14 mouse cellular contexts compared by ENCODE assay signal in the genomic region with DNA sequence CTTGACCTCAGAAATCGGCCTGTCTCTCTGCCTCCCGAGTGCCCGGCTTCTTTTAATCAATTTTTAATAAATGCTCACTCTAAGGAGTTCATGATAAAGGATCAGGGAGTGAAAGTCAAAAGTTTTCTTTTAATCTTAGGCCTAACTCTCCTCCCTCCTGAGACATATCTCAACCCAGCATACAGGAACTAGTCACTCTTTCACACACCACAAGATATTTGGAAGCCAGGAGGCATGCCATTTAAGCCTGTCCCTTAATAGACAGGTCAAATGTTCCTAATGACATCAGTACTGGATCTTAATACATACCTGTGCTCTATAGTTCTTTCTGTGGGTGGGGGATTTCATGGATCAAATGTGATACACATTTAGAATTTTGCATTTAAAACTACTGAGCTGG. TPM values are rescaled to one million over a fixed set of nuclear protein-coding genes. Genes with fewer than 3 reads are reported as not detected.
A peak's percentile ranks its signal among the peaks of the same experiment; 100 is the strongest.
DNase-seq lines count a peak whose midpoint lies in the region; ATAC-seq and TF ChIP-seq lines count a peak whose summit lies in the region.
"Had no signal": no experiment of that assay in that cellular context is flagged by ENCODE, and none has a peak within 500 bp of the region (broad histone marks: within the 10 kb centered on the region; RNA-seq: fewer than 3 reads in every experiment).

No protein-coding gene starts in this region.

- no peaks in the 10 kb centered on the region for H3K9me3 ChIP-seq in forebrain, postnatal 0 days (ENCODE audit: low read length)
- H3K9me3 ChIP-seq in forebrain, embryonic 10.5 days, result no peaks in the 10 kb centered on the region
- no peaks in the 10 kb centered on the region for H3K9me3 ChIP-seq in lung, embryonic 14.5 days (ENCODE audit: low read depth, low read length)
- H3K9me3 ChIP-seq in midbrain, embryonic 14.5 days (ENCODE audit: control insufficient read depth, low read length), result no peaks in the 10 kb centered on the region
- H3K9me3 ChIP-seq: heart, embryonic 15.5 days had no signal

- peaks cover 11% of the 10 kb centered on the region for H3K4me1 ChIP-seq in forebrain, postnatal 0 days (ENCODE audit: insufficient read depth)
- H3K4me1 ChIP-seq in forebrain, embryonic 10.5 days, result peaks cover 24% of the 10 kb centered on the region
- peaks cover 9% of the 10 kb centered on the region for H3K4me1 ChIP-seq in lung, embryonic 14.5 days (ENCODE audit: insufficient read depth)
- no peaks in the 10 kb centered on the region; the same call in 1 of the 2 replicates for H3K4me1 ChIP-seq in lung, adult 2 months (ENCODE audit: control insufficient read depth, insufficient read depth, low read length)
- peaks cover 16% of the 10 kb centered on the region for H3K4me1 ChIP-seq in midbrain, embryonic 14.5 days (ENCODE audit: control insufficient read depth, insufficient read depth, low read length)

- H3K36me3 ChIP-seq in forebrain, postnatal 0 days (ENCODE audit: insufficient read depth), result peaks cover 30% of the 10 kb centered on the region
- H3K36me3 ChIP-seq in forebrain, embryonic 10.5 days (replicated peaks), result peaks cover 41% of the 10 kb centered on the region
- H3K36me3 ChIP-seq in lung, embryonic 14.5 days (ENCODE audit: insufficient read depth), result peaks cover 37% of the 10 kb centered on the region
- peaks cover 35% of the 10 kb centered on the region for H3K36me3 ChIP-seq in midbrain, embryonic 14.5 days (ENCODE audit: control insufficient read depth, insufficient read depth, low read length)

- no peak overlapping the region for H3K4me3 ChIP-seq in forebrain, postnatal 0 days (ENCODE audit: low read depth, low read length)
- no peak overlapping the region for H3K4me3 ChIP-seq in forebrain, embryonic 10.5 days
- peak overlapping the region; percentile 88; the same call in 1 of the 2 replicates for H3K4me3 ChIP-seq in lung, embryonic 14.5 days (ENCODE audit: low read depth, low read length)
- no peak overlapping the region for H3K4me3 ChIP-seq in lung, adult 2 months (replicated peaks; ENCODE audit: extremely low read depth, low read depth, low read length)
- H3K4me3 ChIP-seq in midbrain, embryonic 14.5 days (replicated peaks; ENCODE audit: low read depth, low read length), result no peak overlapping the region

- H3K27ac ChIP-seq in forebrain, postnatal 0 days (ENCODE audit: low read depth, low read length), result no peak overlapping the region
- no peak overlapping the region for H3K27ac ChIP-seq in forebrain, embryonic 10.5 days
- no peak overlapping the region for H3K27ac ChIP-seq in lung, embryonic 14.5 days (ENCODE audit: low read depth)
- H3K27ac ChIP-seq in midbrain, embryonic 14.5 days (replicated peaks; ENCODE audit: low read depth, low read length), result no peak overlapping the region
- H3K27ac ChIP-seq: heart, embryonic 15.5 days had no signal

- WGBS in forebrain, postnatal 0 days, result 96% methylated on average over 3 of the region's 3 CpGs
- WGBS in forebrain, embryonic 10.5 days, result 87% methylated on average over 3 of the region's 3 CpGs
- WGBS in lung, embryonic 14.5 days, result 90% methylated on average over 3 of the region's 3 CpGs
- WGBS in lung, adult 2 months, result 94% methylated on average over 3 of the region's 3 CpGs
- WGBS in midbrain, embryonic 14.5 days, result 93% methylated on average over 3 of the region's 3 CpGs

- TF ChIP-seq POLR2A in lung, adult 2 months (IDR thresholded peaks at IDR 0.05; ENCODE audit: borderline replicate concordance, extremely low read depth, low read depth, low read length), result no peak

- H3K4me2 ChIP-seq in forebrain, postnatal 0 days (ENCODE audit: low read depth), result 0 out of 2 replicates have a peak overlapping the region, but pooled peaks have one; percentile 60
- H3K4me2 ChIP-seq in lung, embryonic 14.5 days, result peak overlapping the region; percentile 54
- H3K4me2 ChIP-seq in midbrain, embryonic 14.5 days (ENCODE audit: low read length), result peak overlapping the region; percentile 92

- no peak overlapping the region for H3K9ac ChIP-seq in forebrain, postnatal 0 days
- no peak overlapping the region for H3K9ac ChIP-seq in lung, embryonic 14.5 days
- H3K9ac ChIP-seq in midbrain, embryonic 14.5 days (replicated peaks; ENCODE audit: low read length), result no peak overlapping the region

- DNase-seq in forebrain, postnatal 0 days, result no peak
- no peak for DNase-seq in forebrain, embryonic 10.5 days (ENCODE audit: extremely low spot score, low spot score)
- DNase-seq in lung, embryonic 14.5 days, result no peak
- DNase-seq in lung, adult 2 months, result no peak
- DNase-seq in MEL-GATA-1-ER (ENCODE audit: extremely low read depth, low read depth), result peak; percentile 36
- no peak for DNase-seq in midbrain, embryonic 14.5 days
- DNase-seq in spleen, postnatal 4 days (ENCODE audit: low spot score in 2 of 2), result no peak
- no peak for DNase-seq in layer of hippocampus, adult 9-11 months
- DNase-seq: adrenal gland, postnatal 14 days; gastrocnemius, postnatal 25 days; kidney, adult 18-20 months; lung, postnatal 36 days; spleen, adult 18-20 months had no signal

- no peak for ATAC-seq in forebrain, postnatal 0 days
- ATAC-seq in lung, embryonic 14.5 days (ENCODE audit: insufficient read depth), result no peak
- ATAC-seq in midbrain, embryonic 14.5 days (ENCODE audit: low FRiP score, low TSS enrichment), result no peak

- TF ChIP-seq CTCF in forebrain, postnatal 0 days (IDR thresholded peaks at IDR 0.05; ENCODE audit: low read depth), result no peak
- no peak for TF ChIP-seq CTCF in lung, embryonic 14.5 days (IDR thresholded peaks at IDR 0.05; ENCODE audit: low read depth)
- no peak for TF ChIP-seq CTCF in lung, adult 2 months (IDR thresholded peaks at IDR 0.05; ENCODE audit: insufficient read depth, low read length)

- H3K27me3 ChIP-seq in forebrain, postnatal 0 days (ENCODE audit: insufficient read depth, low read length), result no peaks in the 10 kb centered on the region
- no peaks in the 10 kb centered on the region for H3K27me3 ChIP-seq in forebrain, embryonic 10.5 days (ENCODE audit: poor library complexity, severe bottlenecking)
- no peaks in the 10 kb centered on the region for H3K27me3 ChIP-seq in lung, embryonic 14.5 days (ENCODE audit: insufficient read depth, low read length)
- H3K27me3 ChIP-seq in midbrain, embryonic 14.5 days (ENCODE audit: control insufficient read depth, insufficient read depth, low read length), result no peaks in the 10 kb centered on the region
- H3K27me3 ChIP-seq: heart, embryonic 15.5 days had no signal

RNA-seq across cellular contexts. Expression of gene Med17, which starts 1.4 kb away (rescaled TPM):
- 30.7 and 30.9 TPM in 2 replicates for total RNA-seq in forebrain, postnatal 0 days (2014; rRNA removed)
- polyA plus RNA-seq in forebrain, postnatal 0 days (2015; fragmentation: Nextera tagmentation; extraction: Ambion mirVana), result 17.9 and 23.3 TPM in 2 replicates
- 38.1 and 39.5 TPM in 2 replicates for polyA plus RNA-seq in forebrain, embryonic 10.5 days (2016; fragmentation: Nextera tagmentation; extraction: Ambion mirVana)
- polyA plus RNA-seq in lung, embryonic 14.5 days (2014; fragmentation: Nextera tagmentation; extraction: Ambion mirVana), result 37.5 and 38.0 TPM in 2 replicates
- polyA plus RNA-seq in lung, adult 2 months (2012; rRNA removed), result 24.6 and 25.3 TPM in 2 replicates
- 35.4 and 43.4 TPM in 2 replicates for polyA plus RNA-seq in midbrain, embryonic 14.5 days (2014; fragmentation: Nextera tagmentation; extraction: Ambion mirVana)

RNA-seq across cellular contexts. Expression of gene Taf1d, which starts 27.7 kb away (rescaled TPM):
- 80.7 and 96.7 TPM in 2 replicates for total RNA-seq in forebrain, postnatal 0 days (2014; rRNA removed)
- polyA plus RNA-seq in forebrain, postnatal 0 days (2015; fragmentation: Nextera tagmentation; extraction: Ambion mirVana), result 43.6 and 48.2 TPM in 2 replicates
- polyA plus RNA-seq in forebrain, embryonic 10.5 days (2016; fragmentation: Nextera tagmentation; extraction: Ambion mirVana), result 100 and 110 TPM in 2 replicates
- 81.3 and 82.1 TPM in 2 replicates for polyA plus RNA-seq in lung, embryonic 14.5 days (2014; fragmentation: Nextera tagmentation; extraction: Ambion mirVana)
- polyA plus RNA-seq in lung, adult 2 months (2012; rRNA removed), result 4.5 and 10.3 TPM in 2 replicates
- 44.0 and 46.1 TPM in 2 replicates for polyA plus RNA-seq in midbrain, embryonic 14.5 days (2014; fragmentation: Nextera tagmentation; extraction: Ambion mirVana)

RNA-seq across cellular contexts. Expression of gene 4931406C07Rik, which starts 27.9 kb away (rescaled TPM):
- 10.8 and 12.9 TPM in 2 replicates for total RNA-seq in forebrain, postnatal 0 days (2014; rRNA removed)
- 8.1 and 12.5 TPM in 2 replicates for polyA plus RNA-seq in forebrain, postnatal 0 days (2015; fragmentation: Nextera tagmentation; extraction: Ambion mirVana)
- 4.4 and 5.2 TPM in 2 replicates for polyA plus RNA-seq in forebrain, embryonic 10.5 days (2016; fragmentation: Nextera tagmentation; extraction: Ambion mirVana)
- polyA plus RNA-seq in lung, embryonic 14.5 days (2014; fragmentation: Nextera tagmentation; extraction: Ambion mirVana), result 8.2 and 8.6 TPM in 2 replicates
- 7.3 and 13.7 TPM in 2 replicates for polyA plus RNA-seq in lung, adult 2 months (2012; rRNA removed)
- 10.7 and 13.4 TPM in 2 replicates for polyA plus RNA-seq in midbrain, embryonic 14.5 days (2014; fragmentation: Nextera tagmentation; extraction: Ambion mirVana)

RNA-seq across cellular contexts. Expression of gene Vstm5, which starts 39.5 kb away (rescaled TPM):
- 20.2 and 21.6 TPM in 2 replicates for total RNA-seq in forebrain, postnatal 0 days (2014; rRNA removed)
- 13.8 and 18.2 TPM in 2 replicates for polyA plus RNA-seq in forebrain, postnatal 0 days (2015; fragmentation: Nextera tagmentation; extraction: Ambion mirVana)
- polyA plus RNA-seq in forebrain, embryonic 10.5 days (2016; fragmentation: Nextera tagmentation; extraction: Ambion mirVana), result 0.34 and 0.68 TPM in 2 replicates
- polyA plus RNA-seq in lung, embryonic 14.5 days (2014; fragmentation: Nextera tagmentation; extraction: Ambion mirVana), result 1.3 and 1.6 TPM in 2 replicates
- 1.4 and 2.1 TPM in 2 replicates for polyA plus RNA-seq in lung, adult 2 months (2012; rRNA removed)
- polyA plus RNA-seq in midbrain, embryonic 14.5 days (2014; fragmentation: Nextera tagmentation; extraction: Ambion mirVana), result 19.8 and 21.6 TPM in 2 replicates
- total RNA-seq: gastrocnemius, postnatal 25 days had no signal
